Mouse (Mus musculus) MEL (cell line): Measurements from ENCODE around the gene Nisch.

Source experiments
- CTCF ChIP-seq, 3 experiments: IDR thresholded peaks in 2 of 3; conservative IDR thresholded peaks in 1 of 3; 2 replicates each; pipeline ENCODE4 v1.5.1; 2011 to 2012; ENCODE audit warnings: low read length in 3 of 3, low read depth in 2 of 3, mild to moderate bottlenecking in 2 of 3, improper control_type of control experiment in 1 of 3, inconsistent platforms in 1 of 3, mixed read lengths in 1 of 3, moderate library complexity in 1 of 3; ENCODE audit not compliant: control insufficient read depth in 1 of 3, insufficient read depth in 1 of 3, poor library complexity in 1 of 3, severe bottlenecking in 1 of 3
- EP300 ChIP-seq, 2 experiments: IDR thresholded peaks; 2 replicates each; pipeline ENCODE4 v1.6.1; 2011; ENCODE audit warnings: improper control_type of control experiment in 2 of 2, low read length in 2 of 2, low read depth in 1 of 2, mild to moderate bottlenecking in 1 of 2
- KAT2A ChIP-seq: conservative IDR thresholded peaks from 2 replicates; pipeline ENCODE4 v1.6.1; 2012; ENCODE audit warnings: low read depth, low read length, improper control_type of control experiment, inconsistent platforms
- POLR2A ChIP-seq, 2 experiments: IDR thresholded peaks; 2 replicates each; pipeline ENCODE4 v1.6.1; 2011 to 2012; ENCODE audit warnings: low read length in 2 of 2, mild to moderate bottlenecking in 2 of 2, control low read depth in 1 of 2, improper control_type of control experiment in 1 of 2, low read depth in 1 of 2, moderate library complexity in 1 of 2; ENCODE audit not compliant: control insufficient read depth in 1 of 2, insufficient read depth in 1 of 2, poor library complexity in 1 of 2

DNA sequence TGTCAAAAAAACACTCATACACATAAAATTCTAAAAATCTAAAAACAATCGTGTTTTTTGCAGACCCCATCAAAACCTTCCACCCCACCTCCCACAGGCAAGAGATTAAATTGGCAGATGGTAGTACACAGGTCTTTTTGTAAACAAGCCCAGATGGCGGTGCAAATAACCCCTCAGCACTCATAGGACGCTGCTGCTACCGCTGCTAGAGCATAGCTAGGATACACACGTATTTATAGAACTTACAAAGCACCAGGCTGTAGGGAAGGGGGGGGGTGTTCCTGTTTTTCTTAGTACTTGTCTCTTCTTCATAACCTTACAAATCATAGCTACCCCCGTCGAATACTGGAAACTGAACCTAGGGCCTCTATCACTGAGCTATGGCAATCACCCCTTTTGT is 23.0 kb downstream of the Nisch start:
- TF ChIP-seq EP300 (IDR thresholded peaks at IDR 0.05; ENCODE audit: low read depth in 1 of 2, low read length in 2 of 2) (no peak), POLR2A (IDR thresholded peaks at IDR 0.05; ENCODE audit: control insufficient read depth in 1 of 2, insufficient read depth in 1 of 2, low read depth in 1 of 2, low read length in 2 of 2, poor library complexity in 1 of 2) (no peak), KAT2A (no peak), CTCF (IDR thresholded peaks at IDR 0.05 in 2 of 3, conservative IDR thresholded peaks at IDR 0.05 in 1 of 3; ENCODE audit: control insufficient read depth in 1 of 3, insufficient read depth in 1 of 3, low read depth in 2 of 3, low read length in 3 of 3, poor library complexity in 1 of 3, severe bottlenecking in 1 of 3) (no peak)
